Mouse (Mus musculus): ENCODE measurements around the gene Ushbp1. TPM values are rescaled to one million over a fixed set of nuclear protein-coding genes. Genes with fewer than 3 reads are reported as not detected.
"Not testable (repeated sequence)": the region's sequence is repeated elsewhere in the genome, so short reads cannot be mapped to it uniquely, and the experiment has no call there.

Ushbp1 gene
- polyA plus RNA-seq (2015; fragmentation: Nextera tagmentation; extraction: Ambion mirVana), result 7.4 and 7.7 TPM in 2 replicates

DNA sequence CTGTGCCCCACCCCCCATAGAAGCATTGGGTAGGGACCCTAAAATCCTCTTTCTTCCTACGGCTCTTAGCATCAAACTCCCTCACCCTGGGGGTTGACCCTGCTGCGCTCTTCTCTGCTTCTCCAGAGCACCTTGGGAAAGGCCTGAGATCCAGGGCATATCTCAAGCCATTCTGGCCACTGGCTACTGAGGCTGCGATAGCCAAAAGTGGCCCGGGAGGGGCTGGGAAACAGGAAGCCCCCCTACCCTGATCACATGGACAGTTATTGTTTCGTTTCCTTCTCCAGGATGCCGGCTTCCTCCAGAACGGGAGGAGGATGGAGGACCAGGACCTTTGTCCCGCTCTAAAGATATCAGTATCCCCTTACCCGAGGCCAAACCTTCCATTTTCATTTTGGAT lies at the start of gene Ushbp1:
TSS of gene Ushbp1 (minus strand) at position 174 of the 400 bp plus-strand sequence.
- no peak for ATAC-seq (replicated peaks)
- H3K36me3 ChIP-seq (replicated peaks), result peaks cover 11% of the 10 kb centered on the region; the same call in 1 of the 2 replicates
- H3K9me3 ChIP-seq, result no peaks in the 10 kb centered on the region
- WGBS, result 85% methylated on average over 9 of the region's 9 CpGs
- H3K27me3 ChIP-seq (replicated peaks), result no peaks in the 10 kb centered on the region
- H3K4me1 ChIP-seq, result peaks cover 13% of the 10 kb centered on the region
- H3K4me2 ChIP-seq, result peak within 1 kb of the TSS; percentile 89
- H3K27ac ChIP-seq, result peak within 1 kb of the TSS; percentile 73
- no peak within 1 kb of the TSS for H3K9ac ChIP-seq
- peak within 1 kb of the TSS; percentile 75 for H3K4me3 ChIP-seq

DNA sequence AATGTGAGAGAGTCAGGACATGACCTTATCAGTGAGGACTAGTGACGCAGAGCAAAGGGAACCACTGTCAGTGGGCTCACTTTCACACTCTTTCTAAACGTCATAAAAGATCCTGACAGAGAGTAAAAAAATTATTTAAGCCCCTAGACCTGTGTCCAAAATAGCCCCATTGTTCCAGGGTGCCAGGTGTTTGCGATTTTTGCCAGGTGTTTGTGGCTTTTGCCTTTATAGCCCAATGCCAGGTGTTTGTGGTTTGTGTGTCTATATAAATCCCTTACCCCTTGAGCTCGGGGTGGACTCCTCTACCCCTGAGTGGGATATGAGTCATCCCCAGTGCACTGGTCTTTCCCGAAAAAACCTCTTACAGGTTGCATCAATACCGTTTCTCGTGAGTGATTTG lies 49.5 kb upstream of the Ushbp1 start:
- Histone ChIP-seq H3K4me1 (no peaks in the 10 kb centered on the region), H3K27ac (no peak overlapping the region), H3K9me3 (no peaks in the 10 kb centered on the region), H3K27me3 (replicated peaks) (0 out of 2 replicates have a peak, but pooled peaks cover 2% of the 10 kb centered on the region), H3K9ac (no peak overlapping the region), H3K4me3 (no peak overlapping the region), H3K36me3 (replicated peaks) (no peaks in the 10 kb centered on the region), H3K4me2 (no peak overlapping the region)
- 85% methylated on average over 7 of the region's 7 CpGs for WGBS
- no peak for ATAC-seq (replicated peaks)

DNA sequence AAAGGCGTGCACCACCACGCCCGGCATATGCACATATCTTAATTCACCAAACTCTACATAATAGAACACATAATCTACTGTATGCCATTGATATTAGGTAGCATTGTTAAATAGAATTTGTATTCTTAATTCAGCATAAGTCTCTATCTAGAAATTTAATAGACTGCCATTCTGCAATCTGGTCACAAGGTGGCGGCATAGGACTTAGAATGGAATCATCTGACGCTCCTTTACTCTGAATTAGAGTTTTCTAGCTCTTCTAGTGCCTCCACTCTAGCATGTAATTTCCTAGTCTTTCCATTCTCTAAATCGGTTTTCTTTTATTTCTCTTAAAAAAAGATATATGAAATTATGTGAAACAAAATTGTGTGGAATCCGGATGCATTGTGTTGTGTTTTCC lies 45.8 kb upstream of the Ushbp1 start:
- H3K4me1 ChIP-seq, result no peaks in the 10 kb centered on the region
- no peak overlapping the region for H3K4me2 ChIP-seq
- H3K36me3 ChIP-seq (replicated peaks), result no peaks in the 10 kb centered on the region
- 2% methylated on average over 7 of the region's 7 CpGs for WGBS
- H3K27me3 ChIP-seq (replicated peaks), result 0 out of 2 replicates have a peak, but pooled peaks cover 2% of the 10 kb centered on the region
- no peaks in the 10 kb centered on the region for H3K9me3 ChIP-seq
- H3K9ac ChIP-seq, result no peak overlapping the region
- H3K27ac ChIP-seq, result no peak overlapping the region
- no peak overlapping the region for H3K4me3 ChIP-seq
- ATAC-seq (replicated peaks), result peak; percentile 42; the same call in 1 of the 2 replicates

DNA sequence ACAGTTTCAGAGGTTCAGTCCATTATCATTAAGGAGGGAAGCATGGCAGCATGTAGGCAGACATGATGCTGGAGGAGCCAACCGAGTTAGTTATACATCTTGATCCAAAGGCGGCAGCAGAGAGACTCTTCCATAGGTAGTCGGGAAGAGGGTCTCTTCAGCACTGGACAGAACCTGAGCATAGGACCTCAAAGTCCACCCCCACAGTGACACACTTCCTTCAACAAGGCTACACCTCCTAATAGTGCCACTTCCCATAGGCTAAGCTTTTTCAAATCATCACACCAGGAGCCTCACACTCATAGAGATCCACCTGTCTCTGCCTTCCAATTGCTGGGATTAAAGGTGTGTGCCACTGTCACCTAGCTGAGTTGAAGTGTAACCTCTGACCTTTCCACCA lies 41.4 kb upstream of the Ushbp1 start:
- 0 out of 2 replicates have a peak, but pooled peaks cover 2% of the 10 kb centered on the region for H3K27me3 ChIP-seq (replicated peaks)
- no peak overlapping the region for H3K4me2 ChIP-seq
- ATAC-seq (replicated peaks), result no peak
- H3K9ac ChIP-seq, result no peak overlapping the region
- H3K27ac ChIP-seq, result no peak overlapping the region
- no peaks in the 10 kb centered on the region for H3K4me1 ChIP-seq
- 50% methylated on average over 3 of the region's 3 CpGs for WGBS
- H3K4me3 ChIP-seq, result no peak overlapping the region
- no peaks in the 10 kb centered on the region for H3K36me3 ChIP-seq (replicated peaks)
- no peaks in the 10 kb centered on the region for H3K9me3 ChIP-seq

DNA sequence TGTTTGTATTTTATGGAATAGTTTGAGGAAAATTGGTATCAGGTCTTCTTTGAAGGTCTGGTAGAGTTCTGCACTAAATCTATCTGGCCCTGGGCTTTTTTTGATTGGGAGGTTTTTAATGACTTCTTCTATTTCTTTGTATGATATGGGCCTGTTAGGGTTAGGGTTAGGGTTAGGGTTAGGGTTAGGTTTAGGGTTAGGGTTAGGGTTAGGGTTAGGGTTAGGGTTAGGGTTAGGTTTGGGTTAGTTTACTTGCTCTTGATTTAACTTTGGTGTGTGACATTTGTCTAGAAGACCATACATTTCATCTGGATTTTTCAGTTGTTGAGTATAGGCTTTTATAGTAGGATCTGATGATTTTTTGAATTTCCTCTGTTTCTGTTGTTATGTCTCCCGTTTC lies 37.3 kb upstream of the Ushbp1 start:
- 90% methylated on average over 1 of the region's 1 CpGs for WGBS
- not testable (repeated sequence) for ATAC-seq (replicated peaks)

DNA sequence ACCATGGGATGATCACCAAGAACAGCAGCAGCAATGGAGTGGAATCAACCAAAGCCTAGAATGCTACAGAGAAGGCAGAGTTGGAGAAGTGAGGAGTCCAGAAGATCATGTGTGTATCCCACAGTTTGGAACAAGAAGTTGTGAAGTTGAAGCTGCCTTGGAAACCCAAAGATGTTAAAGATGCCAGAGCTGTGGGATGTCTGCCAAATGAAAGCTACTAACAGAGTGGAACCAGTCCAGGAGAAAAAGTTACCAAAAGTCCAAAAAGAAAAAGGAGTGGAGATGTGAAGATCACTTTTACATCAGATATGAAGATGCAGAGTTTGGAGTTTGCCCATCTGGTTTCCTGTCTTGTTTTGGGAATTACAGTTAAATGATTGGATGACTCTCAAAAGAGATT lies 26.5 kb upstream of the Ushbp1 start:
- H3K4me2 ChIP-seq, result no peak overlapping the region
- no peak for ATAC-seq (replicated peaks)
- H3K27me3 ChIP-seq (replicated peaks), result no peaks in the 10 kb centered on the region
- H3K9ac ChIP-seq, result no peak overlapping the region
- H3K4me3 ChIP-seq, result no peak overlapping the region
- no peak overlapping the region for H3K27ac ChIP-seq
- no peaks in the 10 kb centered on the region for H3K4me1 ChIP-seq
- H3K36me3 ChIP-seq (replicated peaks), result no peaks in the 10 kb centered on the region
- H3K9me3 ChIP-seq, result 0 out of 2 replicates have a peak, but pooled peaks cover 5% of the 10 kb centered on the region

More for the DNA sequence above, 37.3 kb upstream of the Ushbp1 start:
- H3K4me1 ChIP-seq; H3K27me3 ChIP-seq (replicated peaks); H3K27ac ChIP-seq; H3K9ac ChIP-seq; H3K4me3 ChIP-seq; H3K4me2 ChIP-seq; H3K9me3 ChIP-seq; H3K36me3 ChIP-seq (replicated peaks): not testable (repeated sequence)

DNA sequence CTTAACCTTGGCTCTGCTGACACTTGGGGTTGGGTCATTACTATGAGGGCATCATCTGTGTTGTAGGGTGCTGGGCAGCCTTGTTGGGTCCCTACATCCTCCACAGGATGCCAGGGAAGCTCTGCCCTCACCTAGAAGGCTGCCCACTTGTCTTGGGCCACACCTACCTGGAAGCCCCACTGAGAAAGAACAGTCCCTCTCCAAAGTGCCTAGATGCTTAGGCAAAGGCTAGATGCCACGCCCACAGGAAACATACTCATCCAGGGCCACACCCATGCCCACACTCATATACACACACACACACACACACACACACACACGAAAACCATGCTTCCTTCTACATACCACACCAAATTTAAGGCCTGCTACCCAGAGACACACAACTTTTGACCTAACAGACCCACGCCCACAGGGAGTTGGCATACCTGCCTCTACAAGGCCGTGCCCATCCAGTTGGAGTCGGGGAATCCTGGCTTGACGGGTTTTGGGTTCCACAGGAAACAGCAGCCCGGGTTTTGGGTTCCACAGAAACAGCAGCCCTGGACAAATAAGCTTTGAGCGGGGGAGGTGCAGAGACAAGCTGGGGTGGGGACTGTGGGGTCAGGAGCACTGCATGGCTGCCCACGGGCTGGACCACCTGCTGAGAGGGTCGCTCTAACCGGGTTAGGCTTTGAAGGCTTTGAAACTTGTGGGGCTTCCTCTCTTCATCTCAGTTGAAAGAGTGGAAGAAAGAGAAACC lies 16.1 kb upstream of the Ushbp1 start:
- Histone ChIP-seq H3K4me2 (no peak overlapping the region), H3K9ac (no peak overlapping the region), H3K36me3 (replicated peaks) (no peaks in the 10 kb centered on the region), H3K9me3 (no peaks in the 10 kb centered on the region), H3K27me3 (replicated peaks) (no peaks in the 10 kb centered on the region), H3K27ac (no peak overlapping the region), H3K4me1 (peaks cover 4% of the 10 kb centered on the region), H3K4me3 (no peak overlapping the region)
- no peak for ATAC-seq (replicated peaks)
- 53% methylated on average over 11 of the region's 11 CpGs for WGBS

DNA sequence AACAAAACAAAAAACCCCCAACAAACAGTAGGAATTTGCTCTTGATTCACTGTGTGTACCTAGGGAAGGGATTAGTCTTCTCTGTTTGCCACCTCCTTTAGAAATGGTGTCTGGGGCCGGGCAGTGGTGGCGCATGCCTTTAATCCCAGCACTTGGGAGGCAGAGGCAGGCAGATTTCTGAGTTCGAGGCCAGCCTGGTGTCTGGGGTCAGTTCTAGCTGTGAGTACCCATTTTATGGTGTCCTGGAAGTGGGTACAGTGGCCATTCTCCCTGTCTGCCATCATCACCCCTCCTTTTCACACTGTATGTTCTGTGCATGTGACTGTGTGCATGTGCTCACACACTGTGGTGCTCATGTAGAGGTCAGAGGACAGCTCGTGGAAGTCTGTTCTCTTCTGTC lies 12.6 kb upstream of the Ushbp1 start:
- Histone ChIP-seq H3K27me3 (replicated peaks) (no peaks in the 10 kb centered on the region), H3K36me3 (replicated peaks) (no peaks in the 10 kb centered on the region), H3K4me2 (no peak overlapping the region), H3K9ac (no peak overlapping the region), H3K27ac (no peak overlapping the region), H3K4me3 (no peak overlapping the region), H3K4me1 (peaks cover 18% of the 10 kb centered on the region), H3K9me3 (no peaks in the 10 kb centered on the region)
- no peak for ATAC-seq (replicated peaks)
- WGBS, result 93% methylated on average over 4 of the region's 4 CpGs

DNA sequence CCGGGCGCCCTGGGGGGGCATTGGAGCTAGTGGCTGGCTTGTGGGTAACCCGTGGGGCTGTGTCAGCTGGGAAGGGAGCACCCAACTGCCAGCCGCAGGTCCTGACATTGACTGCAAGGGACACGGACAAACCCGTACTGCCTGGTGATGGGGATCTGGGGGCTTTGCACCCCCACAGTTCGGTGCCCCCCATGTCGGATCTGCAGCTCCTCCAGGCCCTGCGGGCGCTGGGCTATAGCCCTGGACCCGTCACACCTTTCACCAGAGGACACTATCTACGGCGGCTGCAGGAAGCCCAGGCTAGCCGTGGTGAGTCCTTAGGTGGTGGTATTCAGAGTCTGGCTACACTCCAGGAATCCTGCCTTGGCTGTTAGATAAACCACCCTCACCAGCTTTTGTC lies 11.8 kb upstream of the Ushbp1 start:
- no peak overlapping the region for H3K4me2 ChIP-seq
- no peak overlapping the region for H3K4me3 ChIP-seq
- ATAC-seq (replicated peaks), result no peak
- no peaks in the 10 kb centered on the region for H3K27me3 ChIP-seq (replicated peaks)
- H3K27ac ChIP-seq, result no peak overlapping the region
- H3K9me3 ChIP-seq, result no peaks in the 10 kb centered on the region
- 91% methylated on average over 14 of the region's 14 CpGs for WGBS
- H3K4me1 ChIP-seq, result peaks cover 18% of the 10 kb centered on the region
- H3K36me3 ChIP-seq (replicated peaks), result no peaks in the 10 kb centered on the region
- H3K9ac ChIP-seq, result no peak overlapping the region

DNA sequence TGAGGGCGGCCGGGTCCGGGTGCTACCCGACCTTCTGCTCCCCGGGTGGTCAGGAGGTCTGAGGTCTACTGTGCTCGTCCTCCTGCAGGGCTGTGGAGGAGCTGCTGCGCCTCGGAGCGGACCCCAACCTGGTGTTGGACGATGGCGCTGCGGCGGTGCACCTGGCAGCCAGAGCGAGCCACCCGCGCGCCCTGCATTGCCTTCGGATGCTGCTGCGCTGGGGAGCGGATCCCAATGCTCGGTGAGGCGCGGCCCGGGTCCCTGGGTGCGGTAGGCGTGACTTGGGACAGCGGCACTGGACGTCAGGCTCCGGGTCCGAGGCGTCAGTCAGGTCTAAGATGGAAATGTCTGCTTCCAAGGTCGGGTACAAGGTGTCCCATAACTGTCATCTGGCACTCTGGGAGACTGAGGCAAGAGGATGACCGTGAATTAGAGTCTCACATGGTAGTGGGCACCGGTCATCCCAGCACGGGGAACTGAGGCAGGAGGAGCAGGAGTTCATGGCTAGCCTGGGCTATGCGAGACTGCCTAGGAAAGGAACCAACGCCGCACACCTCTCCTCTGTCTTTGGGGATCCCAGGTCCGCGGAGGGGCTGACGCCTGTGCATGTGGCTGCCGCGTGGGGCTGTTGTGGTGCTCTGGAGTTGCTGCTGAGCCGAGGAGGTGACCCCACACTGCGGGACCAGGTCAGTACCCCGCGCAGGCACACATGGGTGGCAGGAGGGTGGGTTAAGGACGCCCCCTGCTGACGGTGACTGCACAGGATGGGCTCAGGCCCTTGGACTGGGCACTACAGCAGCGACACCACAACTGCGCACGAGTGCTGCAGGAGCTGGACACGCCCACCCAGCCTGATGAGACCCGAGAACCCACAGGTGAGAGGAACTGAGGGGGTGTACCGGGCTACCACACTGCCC lies 10.8 kb upstream of the Ushbp1 start:
- 0 out of 2 replicates have a peak overlapping the region, but pooled peaks have one; percentile 6 for H3K9ac ChIP-seq
- peak; percentile 61 for ATAC-seq (replicated peaks)
- no peaks in the 10 kb centered on the region for H3K9me3 ChIP-seq
- WGBS, result under 1% methylated on average over 55 of the region's 55 CpGs
- H3K36me3 ChIP-seq (replicated peaks), result no peaks in the 10 kb centered on the region
- peak overlapping the region; percentile 85 for H3K4me2 ChIP-seq
- H3K4me1 ChIP-seq, result peaks cover 18% of the 10 kb centered on the region
- H3K4me3 ChIP-seq, result peak overlapping the region; percentile 42
- no peak overlapping the region for H3K27ac ChIP-seq
- H3K27me3 ChIP-seq (replicated peaks), result no peaks in the 10 kb centered on the region

DNA sequence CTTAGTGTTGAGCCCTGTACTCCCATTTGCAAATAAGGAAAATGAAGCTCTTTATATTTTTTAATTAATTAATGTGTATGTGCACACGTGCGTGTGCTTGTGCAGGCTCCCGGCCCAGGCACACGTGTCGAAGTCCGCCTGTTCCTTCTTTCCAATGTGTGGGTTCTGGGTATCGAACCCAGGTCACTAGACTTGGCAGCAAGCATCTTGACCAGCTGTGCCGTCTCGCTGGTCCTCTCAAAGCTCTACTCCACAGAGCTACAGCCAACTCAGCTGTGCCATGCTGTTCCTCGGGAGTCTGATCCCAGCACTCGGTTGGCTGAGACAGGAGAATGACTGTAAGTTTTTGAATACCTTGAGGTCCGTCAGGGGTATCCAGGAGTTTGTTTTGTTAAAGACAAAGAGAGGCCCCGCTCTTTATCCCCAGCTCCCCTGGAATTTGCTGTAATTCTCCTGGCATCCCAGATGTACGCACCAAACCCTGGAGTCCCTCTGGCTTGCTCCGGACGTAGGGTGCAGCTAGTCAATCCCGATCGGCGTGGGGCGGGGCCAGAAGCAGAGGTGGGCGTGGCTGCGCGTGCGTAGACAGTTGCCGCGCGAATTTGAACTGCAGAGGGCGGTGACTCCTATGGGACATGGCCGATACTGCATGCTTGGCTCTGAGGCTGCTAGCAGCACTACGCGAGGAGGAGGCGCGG lies 9.9 kb upstream of the Ushbp1 start, which contains the start of gene Ankle1:
TSS of gene Ankle1 (plus strand) at position 610 of the 698 bp plus-strand sequence.
- H3K4me1 ChIP-seq, result peaks cover 18% of the 10 kb centered on the region
- H3K4me2 ChIP-seq, result peak within 1 kb of the TSS; percentile 85
- 0 out of 2 replicates have a peak within 1 kb of the TSS, but pooled peaks have one; percentile 25 for H3K9ac ChIP-seq
- no peaks in the 10 kb centered on the region for H3K9me3 ChIP-seq
- WGBS, result 16% methylated on average over 33 of the region's 33 CpGs
- H3K4me3 ChIP-seq, result peak within 1 kb of the TSS; percentile 42
- no peak within 1 kb of the TSS; the same call in 1 of the 2 replicates for H3K27ac ChIP-seq
- ATAC-seq (replicated peaks), result peak; percentile 93
- H3K36me3 ChIP-seq (replicated peaks), result no peaks in the 10 kb centered on the region
- no peaks in the 10 kb centered on the region for H3K27me3 ChIP-seq (replicated peaks)

DNA sequence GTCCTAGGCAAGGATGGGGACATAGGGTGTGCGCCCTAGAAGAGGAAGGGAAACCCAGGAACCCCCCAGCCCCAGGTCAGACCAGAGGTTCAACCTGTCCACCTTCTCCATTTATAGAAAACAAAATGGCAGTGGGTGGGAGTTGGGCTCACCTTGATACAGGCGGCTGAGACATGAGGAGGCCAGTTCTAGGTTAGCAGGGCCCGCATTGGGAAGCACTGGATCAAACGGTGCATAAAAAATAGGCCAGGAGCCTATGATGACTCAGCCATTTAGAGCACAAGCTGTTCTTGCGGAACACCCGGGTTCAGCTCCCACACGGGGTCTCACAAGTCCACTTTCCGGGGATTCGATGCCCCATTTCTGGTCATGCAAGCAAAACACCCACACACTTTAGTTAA lies 9.3 kb upstream of the Ushbp1 start:
- Histone ChIP-seq H3K27me3 (replicated peaks) (no peaks in the 10 kb centered on the region), H3K9ac (no peak overlapping the region), H3K36me3 (replicated peaks) (no peaks in the 10 kb centered on the region), H3K27ac (no peak overlapping the region), H3K9me3 (no peaks in the 10 kb centered on the region), H3K4me2 (no peak overlapping the region), H3K4me1 (peaks cover 18% of the 10 kb centered on the region), H3K4me3 (no peak overlapping the region)
- 87% methylated on average over 9 of the region's 9 CpGs for WGBS
- ATAC-seq (replicated peaks), result no peak
